Mouse (Mus musculus): ENCODE results near the gene Olfr272.

DNA sequence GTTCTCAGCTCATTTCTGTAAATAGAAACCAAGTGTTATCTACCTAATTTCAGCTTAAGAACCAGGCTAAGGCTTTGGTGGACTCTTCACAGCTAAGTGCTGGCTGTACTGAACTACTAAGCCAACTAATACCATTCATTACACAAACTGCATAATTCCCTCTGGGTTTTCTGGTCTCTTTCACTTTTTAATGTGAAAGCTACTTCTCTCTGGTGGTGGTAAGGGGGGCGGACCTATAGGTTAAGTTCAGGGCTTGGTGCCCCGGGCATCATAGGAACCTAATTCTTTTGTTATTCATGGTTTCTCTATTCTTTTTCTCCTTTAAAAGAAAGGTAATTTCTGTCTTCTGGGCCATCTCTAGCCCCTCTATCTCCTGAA is 1.7 kb downstream of the Olfr272 start:
- TF ChIP-seq ZNF384 (IDR thresholded peaks at IDR 0.05; ENCODE audit: low read depth, low read length) (no peak), HCFC1 (IDR thresholded peaks at IDR 0.05; ENCODE audit: borderline replicate concordance, insufficient read depth, low read length) (no peak), MAFK (IDR thresholded peaks at IDR 0.05; ENCODE audit: insufficient read depth, low read depth, low read length) (no peak)
